Mouse (Mus musculus): Measurements from ENCODE around the gene Mgrn1.

- TF ChIP-seq EP300 (IDR thresholded peaks at IDR 0.05) (no peak), CTCF (IDR thresholded peaks at IDR 0.05) (no peak)
These were observed 42.4 kb downstream of the Mgrn1 start for GRCm38 (mm10) chr16:4928474-4928873.
